22 mouse cellular contexts compared by ENCODE assay signal in genomic region chr6:82428890-82429289, GRCm38 (mm10). TPM values are rescaled to one million over a fixed set of nuclear protein-coding genes. Genes with fewer than 3 reads are reported as not detected.
DNase-seq lines count a peak whose midpoint lies in the region; ATAC-seq and TF ChIP-seq lines count a peak whose summit lies in the region.
"Had no signal": no experiment of that assay in that cellular context is flagged by ENCODE, and none has a peak within 500 bp of the region (broad histone marks: within the 10 kb centered on the region; RNA-seq: fewer than 3 reads in every experiment).

No protein-coding gene starts in this region.

- no peaks in the 10 kb centered on the region for H3K9me3 ChIP-seq in midbrain, postnatal 0 days (ENCODE audit: low read length)
- H3K9me3 ChIP-seq in midbrain, embryonic 10.5 days (replicated peaks) = peaks cover under 1% of the 10 kb centered on the region; the same call in 1 of the 2 replicates
- H3K9me3 ChIP-seq in stomach, postnatal 0 days (ENCODE audit: control insufficient read depth, low read length) = no peaks in the 10 kb centered on the region
- peaks cover 5% of the 10 kb centered on the region; the same call in 1 of the 2 replicates for H3K9me3 ChIP-seq in kidney, embryonic 16.5 days (ENCODE audit: low read length)
- H3K9me3 ChIP-seq: hindbrain, embryonic 10.5 days; intestine, embryonic 15.5 days; liver, embryonic 15.5 days; stomach, embryonic 15.5 days had no signal

- no peak for DNase-seq in gastrocnemius, adult 2 months
- no peak for DNase-seq in gastrocnemius, postnatal 4 days (ENCODE audit: low spot score in 2 of 2)
- DNase-seq in midbrain, postnatal 0 days (ENCODE audit: low spot score) = no peak
- no peak for DNase-seq in midbrain, embryonic 10.5 days (ENCODE audit: low spot score)
- DNase-seq in Patski (ENCODE audit: low read depth, low spot score) = no peak
- DNase-seq in stomach, postnatal 0 days (ENCODE audit: low spot score) = no peak
- DNase-seq in heart, adult 8-10 months (ENCODE audit: low spot score) = no peak
- DNase-seq: adrenal gland, postnatal 10 days; cerebellum, postnatal 10 days; kidney, postnatal 14 days; lung, postnatal 36 days; retina, postnatal 1 day; spleen, adult 18-20 months had no signal

- H3K4me3 ChIP-seq in gastrocnemius, adult 2 months = no peak overlapping the region
- no peak overlapping the region for H3K4me3 ChIP-seq in midbrain, postnatal 0 days (ENCODE audit: low read depth, low read length)
- no peak overlapping the region for H3K4me3 ChIP-seq in midbrain, embryonic 10.5 days
- no peak overlapping the region for H3K4me3 ChIP-seq in stomach, postnatal 0 days (ENCODE audit: low read depth, low read length)
- no peak overlapping the region for H3K4me3 ChIP-seq in kidney, embryonic 16.5 days (ENCODE audit: low read length)
- H3K4me3 ChIP-seq: embryonic facial prominence, embryonic 12.5 days; hindbrain, embryonic 10.5 days; intestine, embryonic 15.5 days; liver, embryonic 15.5 days; stomach, embryonic 15.5 days had no signal

- no peak overlapping the region for H3K9ac ChIP-seq in midbrain, postnatal 0 days (replicated peaks; ENCODE audit: low read length, poor library complexity, severe bottlenecking)
- no peak overlapping the region for H3K9ac ChIP-seq in stomach, postnatal 0 days (ENCODE audit: low read length)
- H3K9ac ChIP-seq in kidney, embryonic 16.5 days (replicated peaks; ENCODE audit: low read length) = no peak overlapping the region
- H3K9ac ChIP-seq: embryonic facial prominence, embryonic 12.5 days; intestine, embryonic 15.5 days; liver, embryonic 15.5 days; stomach, embryonic 15.5 days had no signal

- no peak overlapping the region for H3K27ac ChIP-seq in gastrocnemius, adult 2 months
- H3K27ac ChIP-seq in midbrain, postnatal 0 days (ENCODE audit: low read depth, low read length) = no peak overlapping the region
- H3K27ac ChIP-seq in midbrain, embryonic 10.5 days (replicated peaks) = no peak overlapping the region
- H3K27ac ChIP-seq in stomach, postnatal 0 days (replicated peaks) = no peak overlapping the region
- H3K27ac ChIP-seq in kidney, embryonic 16.5 days (ENCODE audit: low read length) = no peak overlapping the region
- H3K27ac ChIP-seq: embryonic facial prominence, embryonic 12.5 days; hindbrain, embryonic 10.5 days; intestine, embryonic 15.5 days; liver, embryonic 15.5 days; stomach, embryonic 15.5 days had no signal

- H3K36me3 ChIP-seq in midbrain, postnatal 0 days (ENCODE audit: insufficient read depth, low read length) = no peaks in the 10 kb centered on the region
- no peaks in the 10 kb centered on the region for H3K36me3 ChIP-seq in midbrain, embryonic 10.5 days
- H3K36me3 ChIP-seq in stomach, postnatal 0 days (ENCODE audit: control insufficient read depth, insufficient read depth, low read length) = no peaks in the 10 kb centered on the region
- no peaks in the 10 kb centered on the region for H3K36me3 ChIP-seq in kidney, embryonic 16.5 days (ENCODE audit: insufficient read depth, low read length)
- H3K36me3 ChIP-seq: embryonic facial prominence, embryonic 12.5 days; hindbrain, embryonic 10.5 days; intestine, embryonic 15.5 days; liver, embryonic 15.5 days; stomach, embryonic 15.5 days had no signal

- POLR2A ChIA-PET in Patski (lab: Charles Lee) = no interaction called here

- in situ Hi-C loops in Patski (cut with MboI; ENCODE audit: low pct_unique_long_range_greater_than_20kb) = no loop called here

- CTCF ChIA-PET in Patski (lab: Charles Lee) = no interaction called here

- TF ChIP-seq EP300 in stomach, postnatal 0 days (optimal IDR thresholded peaks at IDR 0.05) = no peak

- no peaks in the 10 kb centered on the region for H3K4me1 ChIP-seq in midbrain, postnatal 0 days (ENCODE audit: insufficient read depth, low read length)
- H3K4me1 ChIP-seq in midbrain, embryonic 10.5 days = no peaks in the 10 kb centered on the region
- H3K4me1 ChIP-seq in stomach, postnatal 0 days (replicated peaks; ENCODE audit: control insufficient read depth, insufficient read depth) = no peaks in the 10 kb centered on the region
- H3K4me1 ChIP-seq in kidney, embryonic 16.5 days (ENCODE audit: insufficient read depth, low read length) = no peaks in the 10 kb centered on the region
- H3K4me1 ChIP-seq: embryonic facial prominence, embryonic 12.5 days; hindbrain, embryonic 10.5 days; intestine, embryonic 15.5 days; liver, embryonic 15.5 days; stomach, embryonic 15.5 days had no signal

- intact Hi-C loops in gastrocnemius, adult 2 months (cut with DNase I) = no loop called here

- no peak overlapping the region for H3K4me2 ChIP-seq in midbrain, postnatal 0 days (ENCODE audit: low read depth, low read length, poor library complexity, severe bottlenecking)
- no peak overlapping the region for H3K4me2 ChIP-seq in stomach, postnatal 0 days (replicated peaks; ENCODE audit: low read depth)
- no peak overlapping the region for H3K4me2 ChIP-seq in kidney, embryonic 16.5 days (replicated peaks; ENCODE audit: low read depth, low read length)
- H3K4me2 ChIP-seq: embryonic facial prominence, embryonic 12.5 days; intestine, embryonic 15.5 days; liver, embryonic 15.5 days; midbrain, embryonic 11.5 days; stomach, embryonic 15.5 days had no signal

- ATAC-seq in midbrain, postnatal 0 days (ENCODE audit: low FRiP score) = no peak
- no peak for ATAC-seq in Patski
- ATAC-seq in stomach, postnatal 0 days (ENCODE audit: low FRiP score, low TSS enrichment) = no peak
- ATAC-seq in kidney, embryonic 16.5 days (ENCODE audit: low FRiP score, low TSS enrichment) = no peak
- ATAC-seq: intestine, embryonic 15.5 days had no signal

- no peaks in the 10 kb centered on the region for H3K27me3 ChIP-seq in midbrain, postnatal 0 days (ENCODE audit: insufficient read depth, low read length)
- H3K27me3 ChIP-seq in midbrain, embryonic 10.5 days (ENCODE audit: low read depth, poor library complexity, severe bottlenecking) = no peaks in the 10 kb centered on the region
- peaks cover 13% of the 10 kb centered on the region for H3K27me3 ChIP-seq in Patski
- no peaks in the 10 kb centered on the region for H3K27me3 ChIP-seq in stomach, postnatal 0 days (ENCODE audit: control insufficient read depth, insufficient read depth, low read length)
- H3K27me3 ChIP-seq in kidney, embryonic 16.5 days (ENCODE audit: insufficient read depth, low read length) = no peaks in the 10 kb centered on the region
- H3K27me3 ChIP-seq: embryonic facial prominence, embryonic 12.5 days; intestine, embryonic 15.5 days; liver, embryonic 15.5 days; stomach, embryonic 15.5 days had no signal

- TF ChIP-seq CTCF in gastrocnemius, adult 2 months (IDR thresholded peaks at IDR 0.05) = 0 out of 2 replicates have a peak, but pooled peaks have one; percentile 5
- peak; percentile 39 for TF ChIP-seq CTCF in midbrain, postnatal 0 days (IDR thresholded peaks at IDR 0.05)
- peak; percentile 44 for TF ChIP-seq CTCF in Patski (IDR thresholded peaks at IDR 0.05)
- TF ChIP-seq CTCF in stomach, postnatal 0 days (IDR thresholded peaks at IDR 0.05; ENCODE audit: low read depth) = 0 out of 2 replicates have a peak, but pooled peaks have one; percentile 22

- WGBS in midbrain, postnatal 0 days = 62% methylated on average over 6 of the region's 6 CpGs
- 59% methylated on average over 6 of the region's 6 CpGs for WGBS in midbrain, embryonic 10.5 days
- 60% methylated on average over 6 of the region's 6 CpGs for WGBS in stomach, postnatal 0 days
- WGBS in kidney, embryonic 16.5 days = 64% methylated on average over 6 of the region's 6 CpGs

RNA-seq across cellular contexts. Expression of gene Tacr1, which starts 26.8 kb away (rescaled TPM):
- not detected for total RNA-seq in gastrocnemius, adult 2 months (2021)
- under 1 TPM; 0.39 to 0.59 TPM for total RNA-seq in gastrocnemius, postnatal 4 days (2021)
- total RNA-seq in midbrain, postnatal 0 days (2014; rRNA removed) = 8.3 TPM in 2 replicates
- polyA plus RNA-seq in midbrain, postnatal 0 days (2015; fragmentation: Nextera tagmentation; extraction: Ambion mirVana) = 3.0 and 3.1 TPM in 2 replicates
- 0.33 and 0.40 TPM in 2 replicates for polyA plus RNA-seq in midbrain, embryonic 10.5 days (2016; fragmentation: Nextera tagmentation; extraction: Ambion mirVana)
- 0.22 TPM for polyA plus RNA-seq in Patski (2021)
- 2.1 and 2.2 TPM in 2 replicates for polyA plus RNA-seq in stomach, postnatal 0 days (2015; fragmentation: Nextera tagmentation; extraction: Ambion mirVana)
- total RNA-seq in heart, adult 8-10 months (2022) = not detected
- 0.15 and 0.24 TPM in 2 replicates for polyA plus RNA-seq in kidney, embryonic 16.5 days (2015; fragmentation: Nextera tagmentation; extraction: Ambion mirVana)
- total RNA-seq: neutrophil, adult 5-6 weeks had no signal
- polyA plus RNA-seq: C2C12; liver, embryonic 15.5 days had no signal
